Mouse (Mus musculus) adipocyte (in vitro differentiated cells): Measurements from ENCODE around the gene Zbtb9.
"Not testable (repeated sequence)": the region's sequence is repeated elsewhere in the genome, so short reads cannot be mapped to it uniquely, and the experiment has no call there.

ENCODE experiments used
- DNase-seq: peaks from one replicate; pipeline ENCODE4 v3.0.0-alpha.2; 2016; ENCODE audit warnings: low spot score

Gene Zbtb9

DNA sequence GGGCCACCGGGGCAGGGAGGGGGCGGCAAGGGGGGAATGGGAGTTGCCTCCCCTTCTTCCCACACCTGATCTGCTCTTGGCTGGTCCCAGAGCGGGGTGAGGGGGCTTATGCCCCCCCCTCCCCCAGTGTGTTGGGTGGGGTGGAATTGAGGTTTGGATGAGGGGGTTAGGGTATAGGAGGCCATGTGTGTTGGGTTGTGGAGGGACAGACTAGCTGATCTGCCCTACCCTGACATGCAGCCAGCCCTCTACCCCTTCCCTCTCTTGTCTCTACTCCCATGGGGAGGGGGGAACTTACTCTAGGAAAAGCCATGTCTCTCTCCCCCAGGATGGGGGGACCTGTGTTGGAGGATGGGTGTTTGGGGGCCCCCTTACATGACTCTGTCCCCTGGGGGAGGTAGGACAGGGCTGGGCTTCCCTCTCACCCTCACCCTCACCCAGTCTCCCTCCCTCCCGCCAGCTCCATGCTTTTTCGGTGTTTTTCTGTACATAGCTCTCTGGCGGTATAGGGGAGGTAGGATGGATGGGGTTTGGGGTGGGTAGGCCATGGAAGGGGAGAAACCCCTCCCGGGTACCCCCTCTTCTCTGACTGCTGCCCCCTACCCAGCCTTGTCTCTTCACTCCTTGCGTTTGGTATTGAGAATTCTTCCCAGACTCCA, 1.6 kb upstream of the Zbtb9 start:
- no peak for DNase-seq

DNA sequence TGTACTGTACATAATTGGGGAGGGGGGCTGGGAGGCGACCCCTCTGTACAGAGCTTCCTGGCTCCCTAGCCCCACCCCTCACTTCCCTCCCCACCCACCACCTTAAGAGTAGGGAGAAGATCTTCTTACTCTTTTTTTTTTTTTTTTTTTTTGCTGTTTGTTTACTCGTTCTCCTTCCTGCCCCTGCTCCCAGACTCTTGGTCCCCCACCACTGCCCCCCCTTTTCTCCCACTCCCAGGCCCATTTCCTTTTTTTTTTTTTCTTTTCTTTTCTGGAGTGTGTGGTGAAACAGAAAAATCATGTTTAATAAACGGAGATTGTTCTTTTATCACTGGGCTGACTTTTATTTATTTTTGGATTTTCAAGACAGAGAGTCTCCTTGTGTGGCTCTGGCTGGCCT, 860 bp upstream of the Zbtb9 start:
- DNase-seq: no peak

DNA sequence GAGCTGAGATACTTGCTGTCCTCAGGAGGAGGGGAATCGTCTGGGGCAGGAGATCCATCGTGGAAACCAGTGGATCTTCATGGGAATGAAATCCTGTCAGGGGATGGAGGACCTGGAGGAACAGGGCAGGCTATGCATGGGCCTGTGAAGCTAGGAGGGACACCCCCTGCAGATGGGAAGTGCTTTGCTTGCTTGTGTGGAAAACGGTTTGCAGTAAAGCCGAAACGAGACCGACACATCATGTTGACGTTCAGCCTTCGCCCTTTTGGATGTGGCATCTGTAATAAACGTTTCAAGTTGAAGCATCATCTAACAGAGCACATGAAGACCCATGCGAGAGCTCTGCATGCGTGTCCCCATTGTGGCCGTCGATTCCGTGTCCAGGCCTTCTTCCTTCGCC, 1.6 kb downstream of the Zbtb9 start:
- no peak for DNase-seq

- DNase-seq: no peak
Observed at GRCm38 (mm10) chr17:26975415-26975814, 2.4 kb downstream of the Zbtb9 start.

DNA sequence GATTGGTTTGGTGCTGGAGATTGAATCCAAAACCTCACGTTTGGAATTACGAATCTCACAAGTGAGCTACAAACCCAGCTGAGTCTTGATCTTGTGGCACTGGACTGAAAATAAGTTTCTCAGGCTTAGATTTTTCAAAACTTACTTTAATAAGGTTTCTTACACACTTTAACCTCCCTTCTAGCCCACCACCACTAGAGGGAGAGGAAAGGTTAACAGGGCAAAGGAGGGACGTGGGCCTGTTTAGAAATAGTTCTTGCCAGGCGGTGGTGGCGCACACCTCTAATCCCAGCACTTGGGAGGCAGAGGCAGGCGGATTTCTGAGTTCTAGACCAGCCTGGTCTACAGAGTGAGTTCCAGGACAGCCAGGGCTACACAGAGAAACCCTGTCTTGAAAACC, 4.4 kb downstream of the Zbtb9 start:
- not testable (repeated sequence) for DNase-seq

- no peak for DNase-seq
Observed at GRCm38 (mm10) chr17:26979426-26979825, 6.5 kb downstream of the Zbtb9 start.

GRCm38 (mm10) chr17:26981050-26981449, 8.1 kb downstream of the Zbtb9 start:
- DNase-seq: no peak

DNA sequence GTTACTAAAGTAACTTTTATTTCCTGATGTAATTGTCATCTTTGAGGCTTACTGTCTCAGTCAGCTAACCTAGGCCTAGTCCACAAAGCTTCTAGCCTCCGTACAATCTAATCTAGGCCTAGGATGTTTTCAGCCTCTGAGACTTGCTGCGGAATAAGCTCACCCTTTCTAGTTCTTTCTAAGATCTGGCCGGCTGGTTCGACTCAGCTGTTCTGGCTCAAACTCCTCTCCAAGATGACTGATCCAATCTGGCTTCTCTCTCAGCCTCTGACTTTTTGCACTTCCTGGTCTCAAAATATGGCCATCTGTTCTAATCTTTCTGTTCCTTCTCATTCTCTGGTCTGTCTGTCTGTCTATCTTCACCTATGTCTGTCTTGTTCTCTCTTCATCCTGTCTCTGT, 10.4 kb downstream of the Zbtb9 start:
- DNase-seq: no peak

GRCm38 (mm10) chr17:26985503-26986179, 12.7 kb downstream of the Zbtb9 start:
- DNase-seq: no peak

DNA sequence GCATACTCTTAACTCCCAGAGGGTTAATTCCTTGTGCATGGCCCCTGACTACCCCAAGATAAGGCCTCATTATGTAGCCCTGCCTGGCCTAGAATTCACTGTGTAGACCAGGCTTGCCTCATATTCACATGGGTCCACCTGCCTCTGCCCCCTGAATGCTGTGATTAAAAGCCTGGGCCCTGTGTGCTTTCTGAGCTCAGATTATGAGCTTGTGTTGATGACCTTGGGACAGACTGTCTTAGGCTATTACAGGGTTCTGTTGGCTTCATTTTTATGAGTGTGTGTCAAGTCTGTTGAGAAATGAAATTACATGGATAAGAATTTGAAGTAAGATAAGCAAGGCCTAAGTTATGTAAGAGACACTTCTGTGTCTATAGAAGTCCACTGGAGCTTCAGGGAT, 17.6 kb downstream of the Zbtb9 start:
- DNase-seq: no peak

GRCm38 (mm10) chr17:26994410-26994809, 21.4 kb downstream of the Zbtb9 start:
- DNase-seq: peak; percentile 60

DNA sequence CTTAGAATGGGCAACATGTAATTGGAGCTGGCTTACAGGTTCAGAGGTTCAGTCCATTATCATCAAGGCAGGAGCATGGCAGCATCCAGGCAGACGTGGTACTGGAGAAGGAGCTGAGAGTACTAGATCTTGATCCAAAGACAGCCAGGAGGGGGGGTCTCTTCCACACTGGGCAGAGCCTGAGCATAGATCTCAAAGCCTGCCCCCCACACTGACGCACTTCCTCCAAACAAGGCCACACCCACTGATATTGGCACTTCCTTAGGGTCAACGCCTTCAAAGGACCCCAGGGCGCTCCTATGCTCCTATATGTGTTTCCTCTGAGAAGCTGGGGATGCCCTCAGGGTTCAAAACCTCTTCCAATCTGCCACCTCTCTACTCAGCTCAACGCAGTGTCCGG, 22.0 kb downstream of the Zbtb9 start:
- DNase-seq: no peak

GRCm38 (mm10) chr17:26995562-26995961, 22.6 kb downstream of the Zbtb9 start:
- no peak for DNase-seq

DNA sequence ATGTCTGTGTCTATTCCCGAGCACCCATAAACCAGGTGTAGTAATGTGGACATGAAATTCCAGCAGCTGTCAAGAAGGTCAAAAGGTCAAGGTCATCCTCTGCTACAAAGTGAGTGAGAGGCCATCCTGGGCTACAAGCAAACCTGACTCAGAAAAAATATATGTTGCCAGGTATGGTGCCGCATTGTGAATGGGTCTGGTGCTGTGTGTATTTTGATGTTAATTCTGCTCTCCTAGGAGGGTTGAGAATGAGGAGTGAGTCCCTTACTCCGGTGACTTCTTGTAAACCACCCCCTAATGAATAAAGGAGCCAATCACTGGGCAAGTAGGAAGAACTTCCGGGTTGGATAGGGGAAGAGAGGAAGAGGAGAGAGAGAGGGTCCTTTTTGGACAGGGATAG, 24.7 kb downstream of the Zbtb9 start:
- no peak for DNase-seq

DNA sequence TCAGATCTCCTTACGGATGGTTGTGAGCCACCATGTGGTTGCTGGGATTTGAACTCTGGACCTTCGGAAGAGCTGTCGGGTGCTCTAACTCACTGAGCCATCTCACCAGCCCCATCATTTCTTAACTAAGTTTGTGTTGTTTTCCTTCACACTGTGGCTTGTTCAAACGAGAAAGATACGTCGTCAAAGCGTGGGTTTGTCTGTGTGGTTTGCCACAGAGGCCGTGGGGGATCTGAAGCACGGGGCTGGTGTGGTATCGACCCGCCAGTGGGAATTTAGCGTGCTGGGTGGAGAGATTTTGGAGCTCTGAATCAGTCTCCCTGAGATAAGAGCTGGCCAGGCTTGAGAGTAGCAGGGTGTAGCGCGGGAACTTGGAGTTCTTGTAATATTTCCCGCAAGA, 25.3 kb downstream of the Zbtb9 start:
- no peak for DNase-seq

- DNase-seq: no peak
Observed at GRCm38 (mm10) chr17:26999996-27000395, 27.0 kb downstream of the Zbtb9 start.

DNA sequence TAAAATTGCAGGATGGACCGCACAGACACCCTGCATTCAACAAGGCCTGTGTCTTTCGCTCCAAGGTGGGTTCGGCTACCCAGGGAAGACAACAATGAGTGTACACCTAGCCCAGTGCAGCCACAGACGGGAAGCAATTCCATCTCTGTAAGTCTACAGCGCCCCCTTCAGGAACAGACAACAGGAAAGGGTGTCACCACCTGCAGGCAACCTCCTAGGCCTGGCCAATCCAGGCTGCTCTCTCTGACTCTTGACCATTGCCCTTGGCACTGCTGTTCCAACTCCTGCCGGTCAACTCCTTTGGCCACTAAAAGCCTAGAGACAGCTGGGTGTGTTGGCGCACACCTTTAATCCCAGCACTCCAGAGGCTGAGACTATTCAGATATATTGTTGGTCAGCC, 28.2 kb downstream of the Zbtb9 start:
- no peak for DNase-seq

DNA sequence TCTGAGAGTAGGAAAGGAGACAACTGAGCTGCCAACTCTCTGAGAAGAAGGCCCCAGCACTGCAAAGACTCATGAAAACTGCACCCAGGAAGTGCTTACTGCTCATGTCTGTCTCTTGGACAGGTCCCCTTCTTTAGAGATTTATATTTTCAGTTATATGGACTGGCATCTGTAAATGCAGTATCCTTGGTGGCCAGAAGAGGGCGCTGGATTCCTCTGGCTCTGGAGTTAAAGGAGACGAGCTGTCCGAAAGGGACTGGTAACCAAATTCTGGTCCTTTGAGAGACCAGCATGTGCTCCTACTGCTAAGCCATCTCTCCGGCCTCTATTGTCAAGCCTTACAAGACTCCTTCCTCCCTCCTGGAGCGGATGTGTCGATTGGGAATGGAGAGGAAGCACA, 28.9 kb downstream of the Zbtb9 start:
- no peak for DNase-seq

- DNase-seq: no peak
Observed at GRCm38 (mm10) chr17:27004431-27004830, 31.5 kb downstream of the Zbtb9 start.

GRCm38 (mm10) chr17:27004903-27005485, 32.0 kb downstream of the Zbtb9 start:
- no peak for DNase-seq

DNA sequence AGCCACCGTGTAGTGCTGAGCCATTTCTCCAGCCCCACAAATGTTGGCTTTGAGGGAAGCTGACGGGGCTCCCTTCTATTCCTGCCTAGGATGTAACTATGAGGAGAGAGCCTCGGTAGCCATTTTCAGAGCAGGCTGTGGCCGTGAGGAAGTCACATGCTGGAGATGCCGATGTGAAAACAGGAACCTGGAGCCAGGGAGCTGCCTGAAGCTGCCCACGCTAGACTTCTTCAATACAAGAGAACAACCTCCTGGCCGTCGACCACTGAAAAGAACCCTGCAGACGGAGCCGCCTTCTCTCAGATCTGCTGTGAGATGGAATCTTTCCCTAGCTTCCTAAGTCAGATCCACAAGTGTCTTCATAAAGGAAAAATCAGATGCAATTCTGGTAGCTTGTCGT, 32.7 kb downstream of the Zbtb9 start:
- no peak for DNase-seq

GRCm38 (mm10) chr17:27008277-27008676, 35.3 kb downstream of the Zbtb9 start:
- DNase-seq: no peak

- DNase-seq: no peak
Observed at GRCm38 (mm10) chr17:27011167-27011566, 38.2 kb downstream of the Zbtb9 start.
